Mouse (Mus musculus) forebrain, embryonic 14.5 days (tissue): ENCODE measurements around the gene Dnmt3a. TPM values are rescaled to one million over a fixed set of nuclear protein-coding genes. Genes with fewer than 3 reads are reported as not detected.
A peak's percentile ranks its signal among the peaks of the same experiment; 100 is the strongest.

Source experiments
- ATAC-seq: fragments of 200-750 bp; cut with Nextera tagmentation; 2 replicates; pipeline ENCODE4 v1.8.0; 2017; ENCODE audit warnings: mild to moderate bottlenecking, moderate library complexity
- DNase-seq: peaks from one replicate; pipeline ENCODE4 v3.0.0-alpha.2; 2015; ENCODE audit warnings: low spot score
- H3K27ac ChIP-seq: fragments of 300-500 bp; sonication (generic); 2 replicates; pipeline ENCODE4 v1.5.1; 2014; ENCODE audit warnings: low read depth, mild to moderate bottlenecking, control low read depth, low read length, moderate library complexity
- H3K27me3 ChIP-seq: fragments of 300-500 bp; sonication (generic); replicated peaks from 2 replicates; pipeline ENCODE4 v1.6.1; 2014; ENCODE audit warnings: low read length, control low read depth, mixed read lengths; ENCODE audit not compliant: control insufficient read depth, insufficient read depth
- H3K36me3 ChIP-seq: fragments of 300-500 bp; sonication (generic); 2 replicates; pipeline ENCODE4 v1.6.1; 2014; ENCODE audit warnings: low read length, control low read depth; ENCODE audit not compliant: control insufficient read depth, insufficient read depth
- H3K4me1 ChIP-seq: fragments of 300-500 bp; sonication (generic); 2 replicates; pipeline ENCODE4 v1.6.1; 2014; ENCODE audit warnings: antibody characterized with exemption, low read length, control low read depth; ENCODE audit not compliant: control insufficient read depth, insufficient read depth
- H3K4me2 ChIP-seq: fragments of 300-500 bp; sonication (generic); 2 replicates; pipeline ENCODE4 v1.6.1; 2014; ENCODE audit warnings: mild to moderate bottlenecking, control low read depth, low read length
- H3K4me3 ChIP-seq: fragments of 300-500 bp; sonication (generic); 2 replicates; pipeline ENCODE4 v1.5.1; 2014; ENCODE audit warnings: low read depth, low read length, control low read depth
- H3K9ac ChIP-seq: fragments of 300-500 bp; sonication (generic); 2 replicates; pipeline ENCODE4 v1.6.1; 2014; ENCODE audit warnings: mild to moderate bottlenecking, low read length, control low read depth, moderate library complexity
- H3K9me3 ChIP-seq: fragments of 300-500 bp; sonication (generic); replicated peaks from 2 replicates; pipeline ENCODE4 v1.6.1; 2016; ENCODE audit warnings: low read length, control low read depth, mixed read lengths; ENCODE audit not compliant: control insufficient read depth
- WGBS: fragments of 180-500 bp; shearing (Covaris S2); extraction: QIAGEN DNeasy Blood & Tissue Kit; methylation state at CpG from one replicate; pipeline ENCODE4 v1.1.7; 2014; 5-methylcytosine and 5-hydroxymethylcytosine counted together
- polyA plus RNA-seq: library from polyadenylated mRNA; unstranded; fragments of >200 nt; fragmentation: Nextera tagmentation; extraction: Ambion mirVana; gene quantifications from 2 replicates; pipeline ENCODE4 v1.2.1, GENCODE M21; 2014

Dnmt3a gene
- polyA plus RNA-seq, 1 experiment from 2014 or later = 28.0 TPM

GRCm38 (mm10) chr12:3960553-3960952 lies 154.7 kb downstream of the Dnmt3a start:
- WGBS = 49% methylated on average over 4 of the region's 4 CpGs
- 0 out of 2 replicates have a peak overlapping the region, but pooled peaks have one; percentile 89 for H3K27ac ChIP-seq
- DNase-seq = no peak

More at GRCm38 (mm10) chr12:3960553-3960952, 154.7 kb downstream of the Dnmt3a start:
- peaks cover 18% of the 10 kb centered on the region for H3K36me3 ChIP-seq
- no peaks in the 10 kb centered on the region for H3K9me3 ChIP-seq
- H3K9ac ChIP-seq = peak overlapping the region; percentile 89
- ATAC-seq = no peak
- H3K27me3 ChIP-seq = peaks cover 4% of the 10 kb centered on the region; the same call in 1 of the 2 replicates
- peaks cover 3% of the 10 kb centered on the region; the same call in 1 of the 2 replicates for H3K4me1 ChIP-seq
- peak overlapping the region; percentile 70 for H3K4me3 ChIP-seq
- peak overlapping the region; percentile 94 for H3K4me2 ChIP-seq

Other genes starting within 250 kb of the Dnmt3a start
- 27.3 and 34.8 TPM in 2 replicates for gene Dtnb, start 233.6 kb upstream of the Dnmt3a start, polyA plus RNA-seq
- gene Pomc, start 148.9 kb downstream of the Dnmt3a start, polyA plus RNA-seq = 8.3 and 12.9 TPM in 2 replicates
- gene Efr3b, start 232.9 kb downstream of the Dnmt3a start, polyA plus RNA-seq = 16.9 and 20.6 TPM in 2 replicates